Mouse (Mus musculus) kidney, adult 9 months (tissue): ENCODE data around the gene Pde10a.
A peak's percentile ranks its signal among the peaks of the same experiment; 100 is the strongest.

Experiments used
- DNase-seq: peaks from one replicate; pipeline ENCODE4 v3.0.0; 2022

Pde10a gene

DNA sequence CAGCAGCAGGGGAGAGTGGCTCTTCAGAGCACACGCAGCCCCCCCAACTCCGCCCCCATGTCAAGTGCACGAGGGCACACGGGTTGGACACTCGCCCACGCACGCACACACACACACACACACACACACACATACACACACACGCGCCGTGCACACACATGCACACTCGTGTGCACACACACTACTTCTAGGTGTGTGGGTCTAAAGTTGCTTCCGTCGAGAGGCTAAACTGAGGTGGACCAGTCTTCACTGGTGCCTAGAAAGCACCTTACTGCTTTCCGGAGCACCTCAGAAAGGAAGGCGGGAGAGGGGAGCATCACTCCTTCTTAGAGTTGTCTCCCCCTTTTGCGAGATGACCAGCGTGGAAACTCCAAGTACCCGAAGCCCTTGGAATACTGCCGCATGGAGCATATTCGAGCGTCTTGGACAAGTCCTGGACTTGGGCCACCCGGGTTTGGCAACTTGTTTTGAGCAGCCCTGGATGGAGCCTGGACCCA, at the start of gene Pde10a:
TSS of gene Pde10a (plus strand) at position 148 of the 497 bp plus-strand sequence.
- no peak for DNase-seq

DNA sequence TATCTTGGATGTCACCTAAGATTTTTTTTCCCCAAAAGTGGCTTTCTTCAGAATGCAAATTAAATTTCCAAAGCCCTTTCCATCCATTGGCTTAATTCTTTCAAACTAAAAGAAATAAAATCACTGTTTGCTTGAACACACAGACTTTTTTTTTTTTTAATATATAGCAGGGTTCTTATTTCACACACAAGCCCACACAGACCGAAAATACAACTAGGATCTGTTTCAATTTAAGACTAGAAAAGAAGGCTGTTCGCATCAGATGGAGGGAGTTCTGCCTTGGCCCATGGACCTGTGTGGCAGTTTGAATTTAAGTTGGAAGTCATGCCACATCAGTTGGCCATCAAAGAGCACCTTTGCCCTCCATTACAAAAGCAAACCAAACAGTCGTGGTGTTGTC, 46.6 kb upstream of the Pde10a start:
- no peak for DNase-seq

DNA sequence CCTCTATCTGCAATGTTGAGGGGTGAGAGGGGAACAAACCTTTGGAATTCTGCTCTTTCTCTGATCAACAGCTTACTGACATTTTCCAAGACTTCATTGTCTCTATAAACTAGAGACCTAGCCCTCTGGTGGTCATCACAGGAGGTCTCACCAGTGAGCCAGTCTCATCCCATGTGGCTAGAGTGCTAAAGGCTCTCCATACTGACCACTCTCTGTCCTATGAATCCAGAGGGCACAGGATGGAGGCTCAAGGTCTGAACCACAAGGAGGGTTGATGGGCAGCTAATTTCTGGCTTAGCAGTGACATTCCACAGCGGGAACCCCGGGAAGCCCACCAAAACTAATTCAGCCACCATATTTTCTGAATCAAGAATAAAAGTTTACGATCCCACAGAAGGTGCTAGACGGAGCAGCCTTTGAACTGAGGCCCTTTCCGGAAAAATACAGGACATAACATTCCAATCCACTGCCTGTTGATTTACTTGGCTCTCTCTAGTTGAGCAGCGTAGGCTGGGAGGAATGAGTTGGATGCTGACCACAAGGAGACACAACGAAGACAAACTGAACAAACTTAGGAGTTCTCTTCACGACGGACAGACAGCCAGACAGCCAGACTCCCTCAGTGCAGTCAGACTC, 45.6 kb upstream of the Pde10a start:
- DNase-seq, result no peak

GRCm38 (mm10) chr17:8481797-8482196, 43.4 kb upstream of the Pde10a start:
- no peak for DNase-seq

DNA sequence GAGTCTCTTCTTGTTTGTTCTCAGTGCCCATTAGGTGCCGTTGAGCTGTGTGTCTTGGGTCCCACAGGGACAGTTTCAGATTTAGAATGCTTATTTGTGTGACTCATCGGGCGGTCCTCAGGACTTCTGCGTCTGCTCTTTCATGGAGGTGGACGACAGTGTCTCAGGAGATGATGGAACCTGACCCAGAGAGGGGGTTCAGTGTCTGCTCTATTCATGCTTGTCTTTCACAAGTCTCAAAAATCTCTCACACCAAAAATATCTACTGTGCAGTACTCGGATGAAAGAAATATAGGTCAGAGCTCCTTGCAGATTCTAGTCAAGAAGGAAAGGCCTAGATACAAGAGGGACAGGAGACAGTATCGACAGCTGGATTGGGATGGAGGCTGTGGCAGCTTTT, 42.3 kb upstream of the Pde10a start:
- no peak for DNase-seq

DNA sequence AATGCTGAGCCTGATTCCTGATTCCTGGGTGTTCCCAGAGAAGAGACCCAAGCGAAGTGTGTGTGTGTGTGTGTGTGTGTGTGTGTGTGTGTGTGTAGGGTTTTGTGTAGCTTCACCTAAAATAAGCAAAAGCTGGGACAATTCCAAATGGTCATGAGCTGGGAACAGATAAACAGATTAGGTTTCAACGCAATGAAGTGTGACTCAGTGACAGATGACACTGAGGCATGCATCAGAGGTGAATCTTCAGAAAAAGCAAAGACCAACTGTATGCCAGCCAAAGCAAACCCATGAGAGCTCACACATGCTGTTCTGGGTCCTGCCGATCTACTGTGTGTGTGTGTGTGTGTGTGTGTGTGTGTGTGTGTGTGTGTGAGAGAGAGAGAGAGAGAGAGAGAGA, 40.9 kb upstream of the Pde10a start:
- DNase-seq, result no peak

- DNase-seq, result no peak
These were observed 40.0 kb upstream of the Pde10a start for GRCm38 (mm10) chr17:8485146-8485545.

GRCm38 (mm10) chr17:8487824-8488223, 37.3 kb upstream of the Pde10a start:
- DNase-seq, result no peak

DNA sequence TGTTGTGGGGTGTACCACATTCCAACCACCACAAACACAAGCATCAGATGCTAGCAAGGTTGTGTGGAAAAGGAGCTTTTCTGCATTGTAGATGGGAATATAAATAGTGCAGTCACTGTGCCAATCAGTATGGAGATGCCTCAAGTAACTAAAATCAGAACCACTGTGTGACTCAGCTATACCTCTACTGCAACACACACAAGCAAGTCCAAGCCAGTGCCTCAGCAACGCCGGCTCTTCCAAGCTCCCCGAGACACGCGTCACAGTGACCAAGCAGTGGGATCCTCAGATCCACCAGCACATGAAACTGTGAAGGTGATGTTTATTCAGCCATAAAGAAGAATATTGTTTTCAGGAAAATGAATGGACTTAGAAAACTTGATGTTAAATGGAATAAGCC, 34.2 kb upstream of the Pde10a start:
- no peak for DNase-seq

GRCm38 (mm10) chr17:8493461-8493860, 31.7 kb upstream of the Pde10a start:
- no peak for DNase-seq

GRCm38 (mm10) chr17:8498151-8498550, 27.0 kb upstream of the Pde10a start:
- no peak for DNase-seq

- no peak for DNase-seq
These were observed 26.5 kb upstream of the Pde10a start for GRCm38 (mm10) chr17:8498655-8499054.

DNA sequence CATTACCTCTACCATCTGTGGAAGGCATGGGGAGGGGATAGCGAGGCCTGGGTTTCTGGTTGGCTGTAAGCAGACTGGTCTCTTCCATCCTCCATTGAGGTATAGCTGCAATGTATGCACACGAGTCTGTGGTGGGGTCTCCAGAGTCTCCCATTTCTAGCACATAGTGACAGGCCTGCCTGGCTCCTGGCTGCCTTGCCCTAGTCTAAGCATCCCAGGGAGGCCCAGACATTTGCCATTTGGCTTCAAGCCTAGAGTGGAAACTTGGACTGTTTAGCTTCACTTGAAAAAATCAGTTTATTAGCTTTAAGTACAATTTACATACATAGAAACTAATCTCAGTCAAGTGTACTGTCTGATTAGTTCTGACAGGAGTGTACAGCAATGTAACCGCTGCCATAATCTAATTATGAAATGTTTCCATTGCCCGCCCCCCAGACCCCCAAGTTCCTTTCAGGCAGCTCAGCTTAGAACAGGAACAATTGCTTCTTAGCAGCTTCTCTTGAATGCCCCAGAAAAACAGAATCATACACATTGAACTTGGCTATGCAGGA, 25.5 kb upstream of the Pde10a start:
- no peak for DNase-seq

DNA sequence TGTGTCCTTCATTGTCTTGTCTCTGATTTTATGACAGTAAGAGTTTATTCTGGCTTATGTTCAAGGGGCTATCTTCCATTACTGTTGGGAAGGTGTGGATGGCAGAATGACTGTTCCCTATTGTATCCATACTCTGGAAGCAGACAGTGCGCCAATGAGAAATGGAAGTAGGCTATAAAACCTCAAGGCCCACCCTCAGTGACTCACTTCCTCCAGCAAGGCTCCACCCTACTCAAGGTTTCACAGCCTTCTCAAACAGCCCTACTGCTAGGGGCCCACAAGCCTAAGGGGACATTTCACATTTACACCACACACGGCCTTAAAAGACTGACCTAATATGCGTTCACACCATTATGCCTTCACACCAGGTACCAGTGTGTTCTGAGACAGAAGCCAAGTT, 20.8 kb upstream of the Pde10a start:
- no peak for DNase-seq

DNA sequence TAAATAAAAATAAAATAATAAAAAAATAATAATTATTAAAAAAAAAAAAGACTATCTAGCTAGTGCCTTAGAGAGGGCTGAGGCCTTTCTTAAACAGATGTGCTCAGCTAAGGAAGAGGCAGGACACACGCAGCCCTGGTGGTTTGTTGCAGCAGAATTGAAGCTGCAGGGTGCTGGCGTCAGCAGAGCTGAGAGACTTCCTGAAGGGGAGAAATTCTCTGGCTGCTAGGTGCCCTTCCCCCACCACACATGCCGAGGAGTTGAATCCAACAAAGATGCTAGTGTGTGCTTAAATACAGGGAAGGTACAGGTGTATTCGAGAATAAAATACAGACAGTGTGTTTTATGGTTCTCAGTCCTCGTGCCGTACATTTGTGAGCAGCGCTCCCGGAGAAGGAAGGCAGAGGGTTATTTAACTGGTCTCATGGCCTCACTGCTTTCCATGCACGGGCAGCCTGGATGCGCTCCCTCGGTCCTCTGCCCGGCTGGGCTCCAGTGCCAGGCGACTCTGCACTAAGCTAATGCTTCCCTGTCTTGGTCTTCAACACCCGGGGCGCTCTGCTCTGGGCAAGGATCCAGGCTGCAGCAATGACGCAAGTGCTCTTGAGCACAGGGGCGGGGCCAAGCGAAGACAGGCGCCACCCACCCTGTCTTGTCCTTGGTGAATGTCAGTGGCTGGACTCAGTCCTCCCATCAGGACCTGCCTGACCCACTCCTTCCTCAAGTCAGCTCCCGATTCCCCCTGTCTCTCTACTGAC, 19.3 kb upstream of the Pde10a start:
- DNase-seq, result peak; percentile 85

- DNase-seq, result no peak
These were observed 18.4 kb upstream of the Pde10a start for GRCm38 (mm10) chr17:8506726-8507125.

DNA sequence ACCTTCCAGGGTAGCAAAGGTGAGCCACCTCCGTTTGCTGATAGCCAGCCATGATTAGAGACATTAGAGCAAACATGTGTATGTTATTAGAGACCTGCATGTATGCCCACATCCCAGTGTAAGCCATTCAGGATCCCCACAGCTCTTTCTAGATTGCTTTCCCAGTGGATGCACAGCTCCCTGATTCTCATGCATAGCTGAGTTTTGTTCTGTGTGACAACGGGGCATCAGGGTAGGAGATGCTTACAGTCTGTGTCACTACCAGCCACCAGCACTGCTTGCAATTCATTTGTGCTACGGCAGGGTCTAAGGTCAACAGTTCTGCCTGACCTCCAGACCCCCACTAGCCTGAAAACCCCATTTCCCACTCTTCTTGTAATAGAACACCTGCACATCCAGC, 17.5 kb upstream of the Pde10a start:
- no peak for DNase-seq

GRCm38 (mm10) chr17:8508305-8509141, 16.6 kb upstream of the Pde10a start:
- peak; percentile 51 for DNase-seq

GRCm38 (mm10) chr17:8516006-8516405, 9.2 kb upstream of the Pde10a start:
- no peak for DNase-seq

DNA sequence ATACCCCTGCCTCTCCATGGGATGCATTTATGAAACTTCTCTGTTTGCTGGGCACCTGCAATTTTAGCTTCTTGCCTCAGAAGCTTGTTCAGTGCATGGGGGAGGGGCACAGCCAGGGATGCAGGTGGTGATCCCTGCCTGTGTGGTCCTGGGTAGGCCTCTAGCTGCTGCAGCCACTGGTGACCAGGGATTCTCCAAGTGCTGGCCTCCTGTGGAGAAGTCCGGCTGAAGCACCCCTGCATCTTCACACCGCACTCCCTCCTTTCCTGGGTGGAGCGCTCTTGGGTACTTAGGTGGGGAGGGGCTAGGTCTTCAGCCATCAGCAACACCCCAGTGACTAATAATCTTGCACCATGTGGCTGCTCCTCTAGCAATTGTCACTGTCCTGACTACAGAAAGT, 1.2 kb upstream of the Pde10a start:
- no peak for DNase-seq

DNA sequence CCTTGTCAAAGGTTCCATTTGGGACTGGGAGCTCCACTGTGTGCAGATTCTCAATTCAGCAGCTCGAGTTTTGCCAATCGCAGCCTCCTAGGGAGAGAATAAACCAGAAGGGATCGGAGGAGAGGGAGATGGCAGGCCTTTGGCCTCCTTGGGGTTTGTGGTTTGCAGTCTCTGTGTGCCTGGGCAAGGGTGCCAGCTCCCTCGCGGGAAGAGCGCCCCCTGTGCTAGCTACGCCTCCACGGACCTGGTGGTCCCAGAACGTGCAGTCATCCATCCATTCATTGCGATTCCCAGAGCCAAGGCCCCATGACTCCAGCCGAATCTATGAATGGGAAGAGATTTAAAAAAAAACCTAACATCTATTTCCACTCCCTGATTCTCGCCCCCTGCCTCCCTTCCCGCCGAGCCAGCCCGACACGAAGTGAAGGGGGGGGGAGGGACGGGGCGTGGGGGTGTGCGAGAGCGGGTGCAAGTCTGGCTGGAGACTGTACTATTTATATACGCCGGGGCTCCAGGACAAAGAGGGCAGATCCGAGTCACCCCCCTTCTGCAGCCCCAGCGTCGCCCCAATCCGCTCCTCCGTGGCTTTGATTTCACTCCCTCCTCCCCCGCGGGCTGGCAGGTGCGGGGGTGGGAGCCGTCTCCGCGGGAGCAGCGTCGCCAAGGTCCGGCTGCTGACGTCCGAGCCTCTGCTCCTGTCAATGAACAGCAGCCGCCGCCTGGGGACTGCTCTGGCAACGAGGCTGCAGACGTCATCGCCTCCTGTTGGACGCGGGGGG, 596 bp upstream of the Pde10a start:
- peak; percentile 61 for DNase-seq

DNA sequence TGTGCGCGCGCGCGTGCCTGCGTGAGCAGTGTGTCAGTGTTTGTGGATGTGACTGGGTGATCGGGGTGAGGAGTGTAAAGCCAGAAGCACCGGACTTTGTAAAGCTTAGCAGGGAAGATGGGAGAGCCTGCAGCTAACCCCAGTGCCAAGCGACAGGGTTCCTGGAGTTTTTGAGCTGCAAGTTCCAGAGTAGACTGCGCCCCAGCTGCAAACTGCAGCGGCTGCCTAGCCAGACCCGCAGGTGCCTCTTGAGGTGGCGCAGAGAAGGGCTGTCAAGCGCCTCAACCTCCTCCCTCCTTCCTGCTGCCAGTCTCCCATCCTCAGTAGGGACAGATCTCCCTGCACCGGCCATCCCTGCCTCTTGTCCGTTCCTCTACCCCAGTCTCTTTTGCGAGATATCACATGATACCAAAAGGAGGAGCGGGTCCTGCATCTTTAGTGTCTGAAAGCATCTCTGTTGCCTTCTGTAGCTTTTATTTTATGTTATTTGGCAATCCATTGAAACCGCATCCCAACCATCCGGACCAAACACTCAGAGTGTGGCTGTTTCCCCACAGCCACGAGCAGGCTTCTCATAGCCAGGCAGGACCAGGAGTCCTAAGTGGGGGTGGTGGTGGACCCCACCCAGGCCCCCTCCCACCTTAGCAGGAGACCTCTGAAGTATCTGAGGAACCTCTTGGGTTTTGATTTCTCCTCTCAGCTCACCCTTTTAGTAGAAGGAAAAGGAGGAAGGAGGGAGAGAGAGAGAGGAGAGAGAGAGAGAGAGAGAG, 984 bp downstream of the Pde10a start:
- DNase-seq, result no peak
